Mouse (Mus musculus) adipocyte (in vitro differentiated cells): ENCODE results near the gene Pex14.
A peak's percentile ranks its signal among the peaks of the same experiment; 100 is the strongest.
"Not testable (repeated sequence)": the region's sequence is repeated elsewhere in the genome, so short reads cannot be mapped to it uniquely, and the experiment has no call there.

Experiments
- DNase-seq: peaks from one replicate; pipeline ENCODE4 v3.0.0-alpha.2; 2016; ENCODE audit warnings: low spot score

Gene Pex14

DNA sequence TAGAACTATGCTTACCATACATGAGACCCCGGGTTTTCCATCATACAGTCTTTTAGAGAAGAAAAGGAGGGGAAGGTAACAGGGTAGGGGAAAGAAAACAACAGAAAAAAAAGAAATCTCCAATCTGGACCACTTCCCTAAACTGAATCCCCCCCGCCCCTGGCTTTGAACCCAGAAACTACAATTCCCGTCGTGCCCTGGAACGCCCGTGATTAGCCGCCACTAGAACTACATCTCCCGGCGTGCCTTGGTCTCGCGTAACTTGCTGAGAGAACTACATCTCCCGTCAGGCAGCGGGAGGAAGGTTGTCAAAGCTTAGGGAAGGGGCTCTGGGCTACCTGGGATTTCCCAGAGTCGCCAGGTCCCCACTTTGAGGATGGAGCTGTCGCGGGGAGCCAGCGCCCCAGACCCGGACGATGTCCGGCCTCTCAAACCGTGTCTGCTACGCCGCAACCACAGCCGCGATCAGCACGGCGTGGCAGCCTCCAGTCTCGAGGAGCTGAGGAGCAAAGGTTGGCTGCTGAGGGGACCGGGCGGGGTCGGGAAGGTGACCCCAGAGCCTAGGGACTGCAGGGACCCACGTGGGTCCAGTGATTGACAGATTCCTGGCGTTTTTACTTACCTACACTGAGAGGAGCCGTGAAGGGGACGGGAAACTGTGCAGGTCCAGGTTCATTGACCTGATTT, 4.3 kb upstream of the Pex14 start, which contains the start of gene Dffa:
Gene Dffa, plus strand, starts transcription at position 272 of the 687 bp plus-strand sequence.
- DNase-seq, result peak; percentile 85

DNA sequence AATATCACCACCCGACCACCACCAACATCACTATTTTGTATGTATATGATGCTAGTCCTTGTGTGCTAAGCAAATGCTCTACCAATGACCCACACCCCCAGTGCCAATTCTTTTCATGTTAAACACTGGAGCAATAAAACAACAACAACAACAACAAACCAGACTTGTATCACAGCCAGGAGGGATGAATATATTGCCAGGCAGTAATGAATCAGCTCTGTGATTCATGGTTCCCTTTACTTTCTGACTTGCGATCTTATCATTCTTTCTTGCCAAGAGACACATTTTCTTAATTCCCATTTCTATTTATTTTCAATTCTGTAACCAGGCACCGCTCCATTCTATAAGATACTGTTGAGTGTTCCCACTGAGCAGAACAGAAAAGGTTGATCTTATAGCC, 1.8 kb upstream of the Pex14 start:
- no peak for DNase-seq

DNA sequence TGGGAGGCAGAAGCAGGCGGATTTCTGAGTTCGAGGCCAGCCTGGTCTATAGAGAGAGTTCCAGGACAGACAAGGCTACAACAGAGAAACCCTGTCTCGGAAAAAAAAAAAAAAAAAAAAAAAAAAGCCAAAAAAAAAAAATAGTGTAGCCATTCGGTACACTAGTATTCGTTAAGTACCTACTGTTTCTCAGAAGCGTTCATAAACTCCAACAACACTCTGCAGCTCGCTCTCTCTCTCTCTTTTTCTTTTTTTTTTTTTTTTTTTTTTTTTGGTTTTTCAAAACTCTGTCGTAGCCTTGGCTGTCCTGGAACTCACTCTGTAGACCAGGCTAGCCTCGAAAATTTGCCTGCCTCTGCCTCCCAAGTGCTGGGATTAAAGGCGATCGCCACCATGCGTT, 773 bp upstream of the Pex14 start:
- not testable (repeated sequence) for DNase-seq

GRCm38 (mm10) chr4:149098571-149098970, 1.1 kb downstream of the Pex14 start:
- peak; percentile 38 for DNase-seq

- peak; percentile 84 for DNase-seq
These were observed 1.7 kb downstream of the Pex14 start for GRCm38 (mm10) chr4:149097956-149098355.

GRCm38 (mm10) chr4:149091364-149091763, 8.3 kb downstream of the Pex14 start:
- DNase-seq, result peak; percentile 32

DNA sequence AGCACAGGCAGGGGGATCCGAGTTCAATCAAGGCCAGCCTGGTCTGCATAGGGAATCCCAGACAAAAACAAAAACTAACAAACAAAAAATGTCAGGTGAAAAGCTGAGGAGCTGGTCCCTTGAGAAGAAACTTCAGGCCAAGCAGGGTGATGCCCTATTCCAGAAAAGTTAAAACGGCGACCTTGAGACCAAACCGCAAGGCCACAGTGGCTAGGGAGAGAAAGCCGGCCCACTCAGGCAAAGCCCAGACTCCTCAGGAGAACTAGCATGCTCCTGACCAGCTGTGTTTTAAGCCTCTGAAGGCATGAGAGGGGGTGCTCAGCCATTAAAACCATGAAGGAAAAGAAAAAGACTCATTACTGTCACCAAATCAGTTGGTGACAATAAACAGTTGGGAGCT, 14.3 kb downstream of the Pex14 start:
- no peak for DNase-seq

- peak; percentile 79 for DNase-seq
These were observed 18.1 kb downstream of the Pex14 start for GRCm38 (mm10) chr4:149081528-149081927.

- no peak for DNase-seq
These were observed 19.6 kb downstream of the Pex14 start for GRCm38 (mm10) chr4:149080111-149080510.

GRCm38 (mm10) chr4:149079629-149080028, 20.0 kb downstream of the Pex14 start:
- DNase-seq, result no peak

- DNase-seq, result peak; percentile 76
These were observed 21.4 kb downstream of the Pex14 start for GRCm38 (mm10) chr4:149078261-149078660.

GRCm38 (mm10) chr4:149075871-149076575, 23.7 kb downstream of the Pex14 start:
- peak; percentile 70 for DNase-seq

GRCm38 (mm10) chr4:149075073-149075472, 24.6 kb downstream of the Pex14 start:
- no peak for DNase-seq

GRCm38 (mm10) chr4:149066672-149067551, 32.8 kb downstream of the Pex14 start:
- DNase-seq, result no peak

- DNase-seq, result no peak
These were observed 35.4 kb downstream of the Pex14 start for GRCm38 (mm10) chr4:149064061-149064854.

- DNase-seq, result no peak
These were observed 37.0 kb downstream of the Pex14 start for GRCm38 (mm10) chr4:149062406-149063318.

- no peak for DNase-seq
These were observed 38.3 kb downstream of the Pex14 start for GRCm38 (mm10) chr4:149061432-149061718.

DNA sequence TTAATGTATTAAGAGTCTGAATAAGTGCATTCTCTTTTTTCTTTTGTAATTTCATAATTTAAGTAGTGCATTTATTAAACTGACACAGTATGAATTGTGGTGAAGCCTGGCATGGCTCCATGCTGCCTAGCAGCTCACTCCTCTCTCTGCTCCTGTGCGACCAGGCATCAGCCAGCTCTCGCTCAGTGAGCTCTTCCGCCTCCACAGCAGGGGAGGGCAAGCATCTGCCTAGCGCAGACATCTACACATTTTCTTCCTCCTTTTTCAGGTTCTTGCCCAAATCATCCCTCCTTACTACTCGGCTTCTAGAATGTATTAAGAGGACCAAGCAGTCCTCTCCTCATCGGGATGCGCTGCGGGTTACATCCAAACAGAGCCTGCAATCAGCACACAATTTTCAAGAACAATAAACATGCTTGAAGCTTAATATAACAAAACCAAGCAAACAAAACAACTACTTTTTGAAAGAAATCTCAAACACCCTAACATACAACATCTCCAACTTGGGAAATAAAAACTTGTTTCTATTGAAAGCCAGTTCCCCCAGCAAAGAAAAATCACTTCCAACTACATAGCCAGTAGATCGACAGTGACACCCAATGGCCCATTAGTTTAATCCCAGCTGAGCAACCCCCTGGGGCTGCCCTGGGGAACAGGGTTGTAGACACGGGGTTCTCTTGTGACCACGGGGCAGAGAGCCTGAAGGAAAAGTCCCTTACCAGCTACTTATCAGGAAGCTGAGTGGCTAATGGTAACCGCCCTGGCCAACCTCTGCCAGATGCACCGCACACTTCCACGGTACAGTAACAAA, 38.9 kb downstream of the Pex14 start:
- DNase-seq, result no peak

GRCm38 (mm10) chr4:149059713-149060112, 40.0 kb downstream of the Pex14 start:
- no peak for DNase-seq

DNA sequence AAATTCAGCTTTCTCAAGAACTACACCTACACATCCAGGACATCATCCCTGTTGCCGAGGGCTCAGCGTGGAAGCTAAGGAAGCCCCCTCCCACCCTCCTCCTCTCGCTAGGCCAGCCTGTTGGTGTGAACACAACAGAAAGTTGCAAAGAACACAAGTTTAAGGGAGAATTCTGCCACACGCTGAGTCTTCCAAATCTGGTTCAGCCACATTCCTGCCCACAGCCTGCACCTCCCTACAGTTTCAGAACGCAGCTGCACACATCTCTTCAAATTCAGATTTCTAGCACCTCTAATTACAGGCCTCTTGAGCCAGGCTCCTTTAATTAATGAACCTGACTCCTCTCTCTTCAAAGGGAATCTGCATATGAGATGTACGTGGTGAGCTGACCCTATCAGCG, 41.4 kb downstream of the Pex14 start:
- DNase-seq, result no peak
